Mouse (Mus musculus) heart, postnatal 14 days (tissue): Measurements from ENCODE around the gene Tor4a. TPM values are rescaled to one million over a fixed set of nuclear protein-coding genes. Genes with fewer than 3 reads are reported as not detected.

Experiments
- DNase-seq, 2 experiments: peaks; one replicate each; pipeline ENCODE4 v3.0.0; 2021 to 2022
- intact Hi-C: fragments of 180-260 bp; cut with DNase I; formaldehyde crosslinking; loops from one replicate; pipeline ENCODE4 v1.15.1; 2025
- long read RNA-seq, 2 experiments: library from polyadenylated mRNA; stranded (forward); transcript quantifications; one replicate each; pipeline ENCODE4 v2.0.0; 2021
- total RNA-seq, 2 experiments: library from RNA; stranded (reverse); gene quantifications; 2 replicates each; pipeline ENCODE4 v1.2.3; 2021

Gene Tor4a
- total RNA-seq: 1 to 10 TPM; 5.0 to 5.5 TPM
- long read RNA-seq, experiment 1, partial matches to known transcripts: 3 of 5 reads
- long read RNA-seq, experiment 1, other reads (novel, unspliced or antisense): 0 of 5 reads
- long read RNA-seq, experiment 2, partial matches to known transcripts: 0 of 5 reads
- long read RNA-seq, experiment 2, other reads (novel, unspliced or antisense): 0 of 5 reads

DNA sequence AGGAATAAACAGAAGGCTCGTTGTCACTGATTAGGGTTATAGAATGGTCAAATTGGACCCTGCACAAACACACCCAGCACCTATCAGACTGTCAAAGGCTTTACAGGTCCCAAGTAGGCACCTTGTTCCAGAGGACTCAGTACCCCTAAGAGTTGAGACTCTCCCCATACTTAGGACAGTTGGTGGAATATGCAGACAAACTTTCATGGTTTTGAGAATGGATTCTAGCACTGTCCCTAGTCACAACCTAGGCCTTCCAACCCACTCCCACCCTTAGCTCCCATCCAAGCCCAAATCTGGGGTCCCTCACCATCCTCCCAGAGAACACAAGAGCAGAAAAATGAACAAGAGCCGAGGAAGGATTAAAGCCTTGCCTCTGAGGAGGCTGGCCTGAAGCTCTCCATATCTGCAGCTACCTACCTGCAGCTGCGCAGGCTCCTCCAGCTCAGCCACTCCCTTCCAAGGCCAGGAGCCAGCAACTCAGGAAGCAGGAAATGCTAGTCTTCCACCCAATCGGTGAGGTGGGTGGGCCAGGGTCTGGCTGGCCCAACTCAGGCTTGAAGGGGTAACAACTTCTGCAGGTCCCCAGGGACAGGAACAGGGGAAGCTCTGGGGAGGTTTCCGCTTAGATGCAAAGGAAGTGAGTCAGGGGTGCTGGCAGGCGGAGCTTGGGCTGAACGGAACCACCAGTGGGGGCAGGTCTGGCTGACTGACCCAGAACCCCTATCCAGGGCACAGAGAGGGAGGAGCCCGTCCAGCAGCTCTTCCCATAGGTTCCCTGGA, at the start of gene Tor4a:
Tor4a (minus strand) TSS at position 715 of the 783 bp plus-strand sequence.
- peak; percentile 78 to 84 for DNase-seq
- intact Hi-C loops: loop anchor here (5.0 kb wide), 1 partner anchor 136 kb away; the partner anchor contains the start of gene Man1b1

DNA sequence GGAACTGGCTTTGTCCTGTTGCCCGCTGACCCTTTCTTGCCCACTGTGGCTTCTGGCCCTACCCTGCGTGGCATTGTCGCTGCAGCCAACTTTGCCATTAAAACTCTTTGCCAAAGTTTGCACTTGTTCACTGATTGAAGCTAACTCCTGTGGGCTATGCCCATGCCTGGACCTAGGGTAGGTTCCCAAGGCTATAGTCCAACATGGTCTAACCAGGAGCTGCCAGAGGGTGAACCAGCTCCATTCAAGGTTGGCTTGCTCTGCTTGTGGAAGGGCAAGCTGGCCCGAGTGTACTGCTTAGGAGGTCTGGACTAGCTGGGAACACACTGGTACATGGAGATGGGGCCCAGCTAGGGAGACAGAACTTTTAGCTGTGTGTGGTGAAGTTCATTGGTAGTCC, 47.5 kb upstream of the Tor4a start:
- DNase-seq: no peak
- intact Hi-C loops: no loop called here

DNA sequence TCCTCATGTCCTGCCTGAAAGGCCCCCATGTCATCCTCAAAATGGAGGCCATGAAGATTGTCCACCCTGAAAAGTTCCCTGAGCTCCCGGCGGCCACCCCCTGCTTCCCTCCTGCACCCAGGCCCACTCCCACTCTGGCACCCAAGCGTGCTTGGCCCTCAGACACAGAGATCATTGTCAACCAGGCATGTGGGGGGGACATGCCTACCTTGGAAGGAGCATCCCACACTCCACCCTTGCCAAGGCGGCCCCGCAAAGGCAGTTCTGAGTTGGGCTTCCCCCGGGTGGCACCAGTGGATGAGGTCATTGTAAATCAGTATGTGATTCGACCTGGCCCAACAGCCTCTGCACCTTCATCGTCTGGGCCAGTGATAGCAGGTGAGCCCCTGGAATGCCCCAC, 46.7 kb upstream of the Tor4a start:
- no peak for DNase-seq
- intact Hi-C loops: no loop called here

DNA sequence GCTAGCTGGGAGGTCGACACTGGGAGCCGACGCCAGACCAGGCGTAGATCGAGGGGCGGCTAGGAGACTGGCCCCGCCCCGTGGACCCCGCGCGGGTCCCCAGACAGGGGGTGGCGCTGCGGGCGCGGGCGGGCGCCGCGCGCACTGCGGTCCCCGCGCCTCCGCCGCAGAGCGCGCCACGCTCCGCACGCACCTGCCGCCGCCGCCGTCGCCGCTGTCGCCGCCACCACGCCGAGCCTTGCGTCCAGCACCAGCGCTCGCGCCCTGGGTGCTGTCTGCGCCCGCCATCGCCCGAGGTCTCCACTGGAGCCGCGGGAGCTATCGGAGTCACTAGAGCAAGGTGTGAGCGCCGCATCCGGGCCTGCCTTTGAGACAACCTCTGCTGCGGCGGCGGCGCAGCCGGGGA, 45.4 kb upstream of the Tor4a start, which contains the start of the genes Rnf208 and Cysrt1:
Rnf208 (plus strand) TSS at position 155 of the 406 bp plus-strand sequence.
Cysrt1 (minus strand) TSS at position 352 of the 406 bp plus-strand sequence.
- no peak for DNase-seq
- intact Hi-C loops: no loop called here

DNA sequence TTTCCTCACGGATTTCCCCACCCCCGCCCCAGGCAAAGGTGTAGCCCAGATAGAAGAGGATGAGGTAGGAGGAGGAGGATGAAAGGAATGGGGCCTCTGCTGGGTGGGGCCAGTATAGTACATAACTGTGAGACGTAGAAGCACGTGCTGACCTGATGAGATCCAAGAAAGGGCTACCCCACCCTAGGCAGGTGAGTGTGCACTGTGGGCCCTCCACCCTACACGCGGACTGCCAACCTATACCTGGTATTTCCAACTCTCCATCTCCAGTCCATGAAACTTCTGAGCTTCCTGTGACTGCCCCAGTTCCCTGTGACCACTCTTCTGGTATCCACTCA, 44.7 kb upstream of the Tor4a start:
- DNase-seq: no peak
- intact Hi-C loops: no loop called here

DNA sequence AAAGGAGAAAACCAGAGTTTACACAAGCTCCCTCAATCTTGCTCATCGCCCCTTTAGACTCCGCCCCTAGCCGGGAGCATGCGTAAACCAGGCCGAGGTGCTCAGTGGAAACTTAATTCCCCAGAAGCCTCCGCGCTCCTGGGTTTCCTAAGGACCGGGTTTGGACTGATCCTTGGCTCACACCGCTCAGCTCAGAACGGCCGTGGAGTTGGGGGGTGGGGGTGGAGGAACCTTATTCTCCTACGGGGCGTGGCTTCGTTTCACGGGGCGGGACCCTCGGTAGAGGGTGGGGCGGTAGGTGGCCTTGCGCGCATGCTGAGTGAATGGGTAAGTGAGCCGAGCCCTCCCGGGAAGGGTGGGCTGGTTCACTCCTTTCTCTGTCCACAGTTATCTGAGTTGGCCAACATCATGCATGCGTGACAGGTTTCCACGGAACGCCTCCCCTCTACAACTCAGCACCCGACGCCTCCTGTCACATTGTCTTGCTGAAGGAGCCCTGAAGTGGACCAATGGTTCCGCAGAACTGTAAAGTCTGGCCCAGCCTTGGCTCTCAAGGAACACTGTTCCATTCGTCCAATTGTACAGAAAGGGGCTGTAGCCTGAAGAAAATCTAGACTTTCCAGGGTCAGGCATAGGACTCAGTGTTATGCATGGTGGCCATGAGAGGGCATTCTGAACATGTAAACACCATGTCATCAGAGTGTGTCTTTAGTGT, 44.2 kb upstream of the Tor4a start:
- intact Hi-C loops: no loop called here
- DNase-seq: peak; percentile 43 to 66

DNA sequence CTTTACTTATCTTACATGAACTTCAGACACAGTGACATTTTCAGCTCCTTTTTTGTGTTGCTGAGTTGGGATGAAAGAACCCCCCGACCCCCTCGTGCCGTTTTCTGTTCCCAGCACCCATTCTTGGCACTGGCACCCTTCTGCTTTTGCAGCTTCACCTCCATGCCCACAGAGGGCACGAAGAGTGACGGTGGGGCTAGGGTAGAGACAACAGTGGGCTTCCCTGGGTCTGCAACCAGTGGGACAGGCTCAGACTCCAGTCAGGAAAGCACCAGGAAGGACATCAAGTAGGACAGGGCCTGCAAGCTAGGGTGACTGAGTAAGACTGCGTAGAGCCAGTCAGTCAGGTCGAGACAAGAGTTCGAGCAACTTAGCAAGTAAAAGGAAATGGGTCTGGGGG, 43.6 kb upstream of the Tor4a start:
- no peak for DNase-seq
- intact Hi-C loops: no loop called here

DNA sequence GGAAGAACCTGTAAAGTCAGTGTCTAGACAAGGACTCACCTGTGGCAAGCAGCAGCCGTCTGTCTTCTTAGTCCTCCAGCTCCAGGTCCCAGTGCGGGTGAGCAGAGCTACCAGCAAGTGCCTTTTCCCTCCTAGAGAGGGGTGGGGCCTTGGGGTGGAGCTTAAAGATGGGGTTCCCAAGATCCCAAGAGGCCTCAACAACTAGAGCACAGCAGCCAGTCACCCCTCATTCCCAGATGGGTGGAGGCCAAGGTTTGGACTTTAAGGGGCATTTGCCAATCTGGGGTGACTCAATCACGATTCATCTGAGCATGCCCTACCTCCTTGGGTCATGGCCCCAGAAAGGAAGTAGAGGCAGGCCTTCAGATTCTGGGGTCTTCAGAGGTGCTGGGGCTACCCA, 43.1 kb upstream of the Tor4a start:
- intact Hi-C loops: no loop called here
- no peak for DNase-seq

DNA sequence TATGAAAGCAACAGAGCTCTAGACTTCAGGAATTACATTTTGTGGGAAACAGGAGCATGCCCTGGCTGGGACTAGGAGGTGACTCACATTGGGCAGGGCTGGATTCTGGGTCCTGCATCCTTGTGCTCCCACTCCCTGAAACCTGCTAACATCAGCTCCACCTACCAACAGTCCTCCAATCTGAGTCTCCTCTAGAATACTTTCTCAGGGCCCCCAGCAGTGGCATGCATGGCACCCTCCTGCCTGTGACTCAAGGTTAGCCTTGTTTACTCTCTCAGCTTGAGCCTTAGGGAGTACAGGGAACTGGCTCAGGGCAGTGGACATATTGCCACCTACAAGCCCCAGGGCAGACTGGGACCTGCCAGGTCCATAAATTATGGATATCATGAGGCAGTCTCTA, 41.4 kb upstream of the Tor4a start:
- intact Hi-C loops: no loop called here

DNA sequence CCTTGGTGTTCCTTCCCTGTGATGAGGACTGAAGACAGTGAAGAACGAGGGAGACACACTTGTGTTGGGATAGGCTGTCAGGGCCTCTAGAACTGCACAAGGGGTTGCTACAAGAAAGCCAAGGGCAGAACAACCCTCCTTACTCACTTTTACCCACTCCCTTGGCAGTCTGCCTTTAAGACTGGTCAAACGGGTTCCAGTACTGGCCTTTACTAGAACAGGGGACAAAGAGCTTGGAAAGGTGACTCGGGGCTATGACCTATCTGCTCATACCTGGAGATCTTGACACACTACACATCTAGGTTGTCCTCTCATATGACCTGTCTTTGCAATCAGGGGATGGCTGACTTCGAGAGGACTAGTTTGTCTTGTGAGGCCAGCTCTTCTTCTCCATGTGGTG, 40.8 kb upstream of the Tor4a start:
- no peak for DNase-seq
- intact Hi-C loops: no loop called here

More for the DNA sequence above, 41.4 kb upstream of the Tor4a start:
- no peak for DNase-seq

DNA sequence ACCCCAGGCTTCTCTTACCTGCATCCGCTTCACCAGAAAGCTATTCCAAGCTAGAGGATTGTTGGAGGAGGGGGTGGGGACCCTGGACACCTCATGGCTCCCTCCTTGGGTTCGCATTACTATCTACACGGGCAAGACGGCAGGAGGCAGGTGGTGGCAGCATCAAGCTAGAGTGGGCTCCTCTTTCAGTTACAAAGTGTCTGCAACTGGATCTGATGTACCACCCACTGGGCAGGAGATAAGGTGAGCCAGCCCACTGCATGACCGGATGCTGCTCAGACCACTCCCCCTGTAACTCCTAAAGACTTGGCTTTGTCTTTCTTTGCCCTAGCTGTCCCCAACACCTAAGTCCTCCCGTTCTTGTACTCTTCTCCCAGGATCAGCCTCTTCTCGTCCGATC, 39.9 kb upstream of the Tor4a start, which contains the start of gene Rnf224:
Rnf224 (minus strand) TSS at position 174 of the 400 bp plus-strand sequence.
- DNase-seq: no peak
- intact Hi-C loops: no loop called here

DNA sequence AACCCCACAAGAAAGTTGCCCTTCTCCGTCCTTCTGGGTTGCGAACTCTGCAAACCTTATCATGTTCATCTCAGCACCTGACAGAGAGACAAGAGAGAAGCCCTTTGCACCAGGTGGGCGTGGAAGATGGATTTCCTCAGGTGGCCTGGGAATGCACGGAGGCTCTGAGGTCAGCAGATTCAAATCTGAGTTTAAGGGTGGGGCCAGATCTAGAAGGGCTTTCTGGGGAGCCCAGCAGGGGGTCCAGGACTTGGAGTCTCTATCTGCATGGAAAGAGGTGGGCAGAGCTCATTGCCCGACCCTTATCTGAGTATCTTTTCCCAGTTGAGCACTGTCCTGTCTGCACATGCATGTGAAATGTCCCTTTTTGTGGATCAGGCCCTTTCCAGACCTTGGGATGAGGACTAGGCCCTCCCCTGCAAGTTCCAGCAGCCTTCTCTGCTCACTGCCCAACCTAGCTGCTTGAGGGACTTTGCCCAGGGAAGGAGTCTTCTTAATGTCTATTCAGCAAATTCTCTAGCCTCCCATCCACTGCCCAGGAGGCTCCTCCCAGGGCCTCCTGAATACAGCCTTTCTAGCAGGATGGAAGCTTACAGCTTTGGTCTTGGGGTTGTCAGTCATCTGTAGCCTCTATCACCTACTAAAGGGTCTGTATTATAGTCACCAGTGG, 38.0 kb upstream of the Tor4a start:
- no peak for DNase-seq
- intact Hi-C loops: no loop called here

DNA sequence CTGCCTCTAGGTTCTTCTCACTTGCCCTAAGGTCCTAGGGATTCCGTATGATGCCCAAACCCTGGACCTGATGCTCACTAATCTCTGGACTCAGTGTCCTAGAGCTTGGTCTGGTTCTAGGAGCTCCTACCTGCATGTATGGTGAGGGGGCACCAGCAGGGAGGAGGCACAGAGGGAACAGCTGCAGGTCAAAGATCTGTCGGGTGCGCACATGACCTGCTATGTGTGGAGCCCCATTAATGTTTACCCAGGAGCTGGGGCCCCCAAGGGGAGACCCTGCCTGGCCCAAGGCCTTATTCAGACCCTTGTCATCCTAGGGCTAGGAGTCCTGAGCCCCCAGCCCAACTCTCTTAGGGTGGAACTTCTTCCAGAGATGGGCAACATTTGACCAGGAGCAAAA, 37.4 kb upstream of the Tor4a start, which contains the start of gene Slc34a3:
Slc34a3 (minus strand) TSS at position 315 of the 400 bp plus-strand sequence.
- intact Hi-C loops: no loop called here
- no peak for DNase-seq

DNA sequence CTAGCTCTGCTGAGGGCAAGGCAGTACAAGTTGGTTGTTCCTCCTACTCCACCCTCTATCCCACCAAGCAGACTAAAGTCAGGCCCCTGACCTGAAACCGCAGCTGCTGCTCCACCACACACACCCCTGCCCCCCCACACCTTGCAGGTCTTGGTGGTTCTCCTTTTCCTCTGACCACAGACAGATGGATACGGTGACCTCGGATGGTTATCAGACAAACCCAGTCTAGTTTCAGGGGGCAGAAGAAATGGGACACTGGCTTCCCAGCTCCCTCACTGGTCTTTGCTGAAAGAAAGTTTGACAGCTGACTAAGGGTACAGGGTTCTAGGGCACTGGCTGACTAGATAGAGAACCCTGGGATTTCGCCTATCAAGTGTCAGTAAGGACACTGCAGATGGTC, 36.7 kb upstream of the Tor4a start:
- no peak for DNase-seq
- intact Hi-C loops: no loop called here

DNA sequence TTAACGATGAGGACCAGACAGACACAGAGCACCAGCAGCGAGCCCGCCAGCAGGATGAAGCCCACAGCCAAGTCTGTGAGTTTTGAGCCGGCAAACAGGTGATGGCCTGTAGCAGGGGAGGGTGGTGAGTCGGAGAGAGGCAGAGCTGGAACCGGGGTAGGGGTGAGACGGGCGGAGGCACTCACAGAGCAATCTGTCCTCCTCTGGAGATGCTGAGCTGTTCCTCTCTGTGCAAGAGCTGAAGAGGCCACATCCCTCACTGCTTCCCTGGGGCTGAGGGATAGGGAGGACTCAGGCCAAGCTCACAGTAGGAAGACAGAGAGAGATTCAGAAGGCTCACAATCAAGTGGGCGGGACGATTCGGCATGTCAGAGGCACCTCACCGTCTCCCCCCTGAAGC, 34.4 kb upstream of the Tor4a start:
- intact Hi-C loops: no loop called here
- DNase-seq: no peak

DNA sequence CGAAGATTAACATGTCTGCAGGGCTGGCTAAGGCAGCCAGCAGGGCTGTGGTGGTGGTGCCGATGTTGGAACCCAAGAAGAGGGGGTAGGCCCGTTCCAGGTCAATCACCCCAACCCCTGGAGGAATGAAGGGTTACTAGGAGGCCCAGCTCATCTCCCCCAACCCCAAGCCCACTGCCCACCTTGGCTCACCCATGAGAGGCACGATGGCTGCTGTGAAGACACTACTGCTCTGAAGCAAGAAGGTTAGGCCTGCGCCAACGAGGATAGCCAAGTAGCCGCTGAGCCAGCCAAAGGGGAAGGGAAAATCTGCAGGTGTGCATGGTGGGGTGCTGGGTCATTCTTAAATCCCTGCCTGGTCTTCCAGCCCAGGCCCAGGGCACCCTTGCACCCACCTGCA, 33.9 kb upstream of the Tor4a start:
- DNase-seq: no peak

DNA sequence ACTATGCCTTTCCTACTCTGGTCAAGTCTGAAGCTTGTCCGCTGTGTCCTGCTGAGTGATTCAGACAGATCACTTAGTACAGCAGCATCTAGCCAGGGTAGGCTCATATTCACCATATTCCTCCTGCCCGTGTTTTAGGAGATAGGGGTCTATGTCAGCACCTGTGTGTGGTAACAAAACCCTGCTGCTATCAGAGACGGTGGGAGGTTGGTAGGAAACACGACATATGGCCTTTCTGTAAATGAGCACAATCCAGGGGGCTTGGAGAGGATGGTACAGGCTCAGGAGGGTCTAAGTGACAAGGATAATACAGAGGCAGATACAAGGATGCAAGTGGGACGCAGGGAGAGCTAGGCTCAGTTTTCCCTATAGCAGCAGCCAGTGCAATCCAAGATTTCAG, 32.9 kb upstream of the Tor4a start:
- no peak for DNase-seq
- intact Hi-C loops: loop anchor here (2.0 kb wide), 2 partner anchors 23 to 63 kb away; no protein-coding TSS in a partner anchor

More for the DNA sequence above, 33.9 kb upstream of the Tor4a start:
- intact Hi-C loops: no loop called here

DNA sequence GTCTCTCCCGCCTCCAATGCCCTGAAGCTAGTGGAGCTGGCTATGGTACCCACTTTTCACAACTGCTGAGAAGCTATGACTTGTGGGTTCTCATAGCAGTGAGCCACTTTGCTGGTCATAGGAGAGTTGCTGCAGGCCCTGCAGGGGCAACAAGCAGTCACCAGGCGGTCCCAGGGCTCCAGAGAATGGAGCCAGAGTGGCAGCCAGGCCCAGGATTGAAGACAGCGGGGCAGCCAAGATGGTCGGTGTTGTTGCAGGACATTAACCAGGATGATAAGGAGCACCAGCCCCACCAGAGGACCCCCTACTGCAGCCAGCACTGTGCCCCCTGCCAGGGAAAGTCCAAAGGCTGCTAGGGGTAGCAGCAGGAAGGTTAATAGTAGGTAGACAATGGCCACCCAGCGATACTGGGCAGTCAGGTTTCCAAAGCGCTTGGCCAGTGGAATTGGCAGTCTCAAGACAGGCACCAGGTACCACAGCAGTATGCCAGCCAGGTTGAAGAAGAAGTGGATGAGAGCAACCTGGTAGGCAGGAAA, 32.4 kb upstream of the Tor4a start:
- intact Hi-C loops: loop anchor here (1.0 to 2.0 kb wide), 3 partner anchors 24 to 64 kb away; no protein-coding TSS in a partner anchor
- DNase-seq: no peak

DNA sequence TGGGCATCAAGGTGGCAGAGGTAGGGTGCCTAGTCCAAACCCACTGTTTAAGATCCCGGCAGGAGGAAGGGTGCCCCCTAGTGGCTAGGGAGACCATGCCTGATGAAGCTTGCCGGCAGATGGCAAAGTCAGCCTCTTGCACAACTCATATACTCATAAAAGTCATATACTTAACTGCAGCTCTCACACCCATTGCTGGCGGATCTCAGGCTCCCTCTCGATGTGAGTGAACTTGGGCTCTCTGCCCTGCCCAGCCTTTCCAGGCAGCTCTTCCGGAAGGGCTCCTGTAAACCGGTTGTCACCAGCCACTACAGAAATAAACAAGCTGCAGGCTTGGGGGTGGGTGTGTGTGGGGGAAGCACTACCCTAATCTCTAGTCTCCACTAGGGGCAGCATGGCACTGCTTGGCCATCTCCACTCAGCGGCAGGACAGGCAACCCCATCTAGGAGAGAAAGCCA, 31.8 kb upstream of the Tor4a start:
- intact Hi-C loops: loop anchor here (1.0 to 2.0 kb wide), 3 partner anchors 24 to 64 kb away; no protein-coding TSS in a partner anchor
- peak; percentile 86 to 89 for DNase-seq

DNA sequence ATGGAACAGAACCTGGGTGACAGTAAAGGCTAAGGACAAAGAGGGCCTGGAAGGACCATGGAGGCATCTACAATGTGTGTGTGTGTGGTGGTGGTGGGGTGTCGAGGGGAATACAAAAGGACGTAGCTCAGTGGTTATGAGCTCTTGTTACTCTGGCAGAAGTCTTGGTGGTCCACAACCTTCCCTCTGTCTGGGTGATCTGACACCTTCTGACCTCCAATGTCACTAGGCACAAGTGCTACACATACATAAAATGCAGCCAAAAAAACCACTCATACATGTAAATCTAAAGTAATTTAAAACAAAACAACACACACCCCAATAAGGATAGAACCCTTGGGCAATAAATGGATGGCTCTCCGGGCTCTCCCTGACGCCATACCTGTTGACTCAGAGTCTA, 30.7 kb upstream of the Tor4a start:
- no peak for DNase-seq
- intact Hi-C loops: no loop called here
